Mouse (Mus musculus) myocyte (in vitro differentiated cells): Measurements from ENCODE around the gene Nhsl1.

Experiments
- CEBPB ChIP-seq: IDR thresholded peaks from 2 replicates; pipeline ENCODE4 v1.6.1; 2011; ENCODE audit warnings: mild to moderate bottlenecking, moderate library complexity; ENCODE audit not compliant: poor library complexity, insufficient read depth, severe bottlenecking
- E2F4 ChIP-seq: IDR thresholded peaks from one replicate; pipeline ENCODE4 v1.6.1; 2011; ENCODE audit warnings: mild to moderate bottlenecking, control low read depth, moderate library complexity; ENCODE audit not compliant: insufficient read depth
- MAX ChIP-seq: IDR thresholded peaks from one replicate; pipeline ENCODE4 v1.6.1; 2011; ENCODE audit warnings: low read depth, mild to moderate bottlenecking, control low read depth
- MYOD1 ChIP-seq, 3 experiments: IDR thresholded peaks; one replicate each; pipeline ENCODE4 v1.6.1; 2011; ENCODE audit warnings: control low read depth in 2 of 3, low read depth in 2 of 3, mild to moderate bottlenecking in 2 of 3, moderate library complexity in 1 of 3; ENCODE audit not compliant: insufficient read length in 2 of 3, control insufficient read depth in 1 of 3
- MYOG ChIP-seq, 3 experiments: IDR thresholded peaks; one replicate each; pipeline ENCODE4 v1.6.1; 2011; ENCODE audit warnings: control low read depth in 2 of 3, low read depth in 2 of 3, mild to moderate bottlenecking in 2 of 3; ENCODE audit not compliant: insufficient read length in 2 of 3, control insufficient read depth in 1 of 3, insufficient read depth in 1 of 3
- POLR2A ChIP-seq: IDR thresholded peaks from one replicate; pipeline ENCODE4 v1.6.1; 2011; ENCODE audit warnings: low read depth, mild to moderate bottlenecking, control low read depth, moderate library complexity; ENCODE audit not compliant: insufficient read length
- POLR2AphosphoS2 ChIP-seq: IDR thresholded peaks from one replicate; pipeline ENCODE4 v1.6.1; 2011; ENCODE audit warnings: low read depth, control low read depth; ENCODE audit not compliant: insufficient read length
- REST ChIP-seq: IDR thresholded peaks from one replicate; pipeline ENCODE4 v1.6.1; 2011; ENCODE audit warnings: mild to moderate bottlenecking, control low read depth, moderate library complexity; ENCODE audit not compliant: insufficient read depth, insufficient read length
- SRF ChIP-seq: IDR thresholded peaks from one replicate; pipeline ENCODE4 v1.6.1; 2011; ENCODE audit warnings: low read depth; ENCODE audit not compliant: control insufficient read depth, insufficient read length
- TCF12 ChIP-seq: IDR thresholded peaks from one replicate; pipeline ENCODE4 v1.6.1; 2011; ENCODE audit warnings: mild to moderate bottlenecking, control low read depth; ENCODE audit not compliant: poor library complexity, insufficient read depth, severe bottlenecking
- TCF3 ChIP-seq: IDR thresholded peaks from one replicate; pipeline ENCODE4 v1.6.1; 2011; ENCODE audit warnings: low read depth, control low read depth; ENCODE audit not compliant: insufficient read length
- USF1 ChIP-seq: IDR thresholded peaks from one replicate; pipeline ENCODE4 v1.6.1; 2011; ENCODE audit warnings: low read depth, mild to moderate bottlenecking, control low read depth, moderate library complexity

DNA sequence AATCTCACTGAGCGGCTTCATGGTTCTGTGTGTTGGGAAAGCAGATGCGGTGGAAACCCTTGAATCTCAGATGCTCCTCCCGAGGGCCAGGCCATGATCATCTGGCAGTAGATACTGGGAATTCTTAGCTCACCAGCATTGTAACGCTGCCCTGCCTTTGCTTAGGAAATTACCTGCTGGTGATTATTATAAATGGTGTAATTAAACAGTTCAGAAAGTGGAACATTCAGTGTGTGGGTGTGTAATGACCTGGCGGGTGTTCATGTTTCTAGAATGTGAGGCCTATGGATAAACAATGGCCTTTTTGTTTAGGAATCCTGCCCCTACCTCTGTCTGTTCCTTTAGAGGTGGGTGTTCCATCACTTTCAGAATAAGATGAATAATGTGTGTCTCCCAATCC lies 39.7 kb downstream of the Nhsl1 start:
- TF ChIP-seq TCF12 (no peak), CEBPB (no peak), USF1 (no peak), MYOG (IDR thresholded peaks at IDR 0.05; ENCODE audit: control insufficient read depth in 1 of 3, insufficient read depth in 1 of 3, insufficient read length in 2 of 3, low read depth in 2 of 3) (no peak), POLR2A (no peak), SRF (no peak), POLR2AphosphoS2 (no peak), MYOD1 (IDR thresholded peaks at IDR 0.05; ENCODE audit: control insufficient read depth in 1 of 3, insufficient read length in 2 of 3, low read depth in 2 of 3) (no peak), E2F4 (no peak), REST (no peak), MAX (no peak), TCF3 (no peak)
